In the genomic region with DNA sequence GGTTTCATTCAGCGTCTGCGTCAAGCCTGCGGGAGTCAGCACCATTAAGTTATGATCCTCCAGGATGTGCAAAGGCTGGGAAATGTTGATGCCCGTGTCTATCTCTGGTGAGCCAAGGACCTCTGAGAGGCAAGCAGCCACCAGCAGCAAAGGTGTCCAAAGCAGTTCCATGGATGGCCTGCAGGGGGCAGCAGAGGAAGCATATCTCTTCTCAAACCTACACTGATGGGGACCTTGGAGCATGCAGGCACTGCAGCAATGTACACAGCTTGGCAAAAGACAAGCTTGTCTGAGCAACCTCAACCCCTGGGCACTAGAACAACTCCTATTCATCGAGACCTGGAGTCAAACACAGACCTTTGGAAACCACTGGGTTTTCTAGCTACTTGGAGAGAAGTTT, we compare ENCODE assay signal across 9 mouse cellular contexts. TPM values are rescaled to one million over a fixed set of nuclear protein-coding genes. Genes with fewer than 3 reads are reported as not detected.
DNase-seq lines count a peak whose midpoint lies in the region; ATAC-seq and TF ChIP-seq lines count a peak whose summit lies in the region.
"Had no signal": no experiment of that assay in that cellular context is flagged by ENCODE, and none has a peak within 500 bp of the region (broad histone marks: within the 10 kb centered on the region; RNA-seq: fewer than 3 reads in every experiment).

No protein-coding gene starts in this region.

- no peak overlapping the region for H3K4me2 ChIP-seq in intestine, embryonic 15.5 days (replicated peaks)
- H3K4me2 ChIP-seq in stomach, postnatal 0 days (replicated peaks; ENCODE audit: low read depth) = no peak overlapping the region

- no peaks in the 10 kb centered on the region for H3K4me1 ChIP-seq in cortical plate, adult 2 months (ENCODE audit: control insufficient read depth, insufficient read depth, low read length)
- no peaks in the 10 kb centered on the region for H3K4me1 ChIP-seq in intestine, embryonic 15.5 days (replicated peaks)
- no peaks in the 10 kb centered on the region for H3K4me1 ChIP-seq in stomach, postnatal 0 days (replicated peaks; ENCODE audit: control insufficient read depth, insufficient read depth)
- H3K4me1 ChIP-seq: megakaryocyte, embryonic 14.5 days had no signal

- no peaks in the 10 kb centered on the region for H3K27me3 ChIP-seq in intestine, embryonic 15.5 days (replicated peaks)
- H3K27me3 ChIP-seq in stomach, postnatal 0 days (ENCODE audit: control insufficient read depth, insufficient read depth, low read length) = no peaks in the 10 kb centered on the region

- H3K9ac ChIP-seq in intestine, embryonic 15.5 days = no peak overlapping the region
- H3K9ac ChIP-seq in stomach, postnatal 0 days (ENCODE audit: low read length) = no peak overlapping the region

- no peaks in the 10 kb centered on the region for H3K9me3 ChIP-seq in intestine, embryonic 15.5 days
- H3K9me3 ChIP-seq in stomach, postnatal 0 days (ENCODE audit: control insufficient read depth, low read length) = no peaks in the 10 kb centered on the region
- H3K9me3 ChIP-seq: megakaryocyte, embryonic 14.5 days had no signal

- peak; percentile 47; the same call in 1 of the 2 replicates for ATAC-seq in intestine, embryonic 15.5 days
- ATAC-seq in megakaryocyte, adult 5-6 weeks (ENCODE audit: poor library complexity, severe bottlenecking) = 0 out of 2 replicates have a peak, but pooled peaks have one; percentile 36
- peak; percentile 55 for ATAC-seq in stomach, postnatal 0 days (ENCODE audit: low FRiP score, low TSS enrichment)

- TF ChIP-seq EP300 in stomach, postnatal 0 days (optimal IDR thresholded peaks at IDR 0.05) = no peak

- no peak overlapping the region for H3K27ac ChIP-seq in cortical plate, adult 2 months (ENCODE audit: insufficient read depth, low read length)
- no peak overlapping the region for H3K27ac ChIP-seq in intestine, embryonic 15.5 days
- H3K27ac ChIP-seq in stomach, postnatal 0 days (replicated peaks) = no peak overlapping the region

- TF ChIP-seq CTCF in cortical plate, adult 2 months (IDR thresholded peaks at IDR 0.05; ENCODE audit: extremely low read depth, insufficient read depth, low read length) = peak; percentile 87
- TF ChIP-seq CTCF in stomach, postnatal 0 days (IDR thresholded peaks at IDR 0.05; ENCODE audit: low read depth) = peak; percentile 88

- H3K4me3 ChIP-seq in cortical plate, adult 2 months (ENCODE audit: insufficient read depth, low read length) = no peak overlapping the region
- H3K4me3 ChIP-seq in intestine, embryonic 15.5 days (replicated peaks) = no peak overlapping the region
- no peak overlapping the region for H3K4me3 ChIP-seq in stomach, postnatal 0 days (ENCODE audit: low read depth, low read length)
- H3K4me3 ChIP-seq: megakaryocyte, embryonic 14.5 days had no signal

- DNase-seq in gastrocnemius, adult 18-20 months (ENCODE audit: low spot score) = peak; percentile 19
- no peak for DNase-seq in gastrocnemius, postnatal 25 days
- DNase-seq in adrenal gland, adult 2 months = peak; percentile 88
- peak; percentile 82 for DNase-seq in left cerebral cortex, adult 18-20 months (ENCODE audit: low spot score in 2 of 2)
- DNase-seq in stomach, postnatal 0 days (ENCODE audit: low spot score) = peak; percentile 83

- 42% methylated on average over 5 of the region's 5 CpGs for WGBS in intestine, embryonic 15.5 days
- WGBS in stomach, postnatal 0 days = 39% methylated on average over 5 of the region's 5 CpGs

- no peaks in the 10 kb centered on the region for H3K36me3 ChIP-seq in intestine, embryonic 15.5 days
- no peaks in the 10 kb centered on the region for H3K36me3 ChIP-seq in stomach, postnatal 0 days (ENCODE audit: control insufficient read depth, insufficient read depth, low read length)

- no peak for TF ChIP-seq POLR2A in cortical plate, adult 2 months (IDR thresholded peaks at IDR 0.05; ENCODE audit: extremely low read depth, insufficient read depth, low read length)

RNA-seq across cellular contexts. Expression of gene Acsm5, which starts 0.4 kb away (rescaled TPM):
- 1 to 10 TPM in 1 of 2 experiments, under 1 TPM in 1; 0.50 to 1.2 TPM for total RNA-seq in gastrocnemius, adult 18-20 months (2021)
- under 1 TPM; 0.18 to 0.78 TPM for total RNA-seq in gastrocnemius, postnatal 25 days (2021)
- total RNA-seq in adrenal gland, adult 2 months (2021) = 1 to 10 TPM; 2.9 to 4.4 TPM
- 0.82 and 1.2 TPM in 2 replicates for polyA plus RNA-seq in adrenal gland, adult 2 months (2012; rRNA removed)
- polyA plus RNA-seq in cortical plate, adult 2 months (2012; rRNA removed) = 0.11 and 0.29 TPM in 2 replicates
- not detected in 2 replicates for polyA plus RNA-seq in intestine, embryonic 15.5 days (2015; fragmentation: Nextera tagmentation; extraction: Ambion mirVana)
- 1 to 10 TPM in 1 of 2 experiments, under 1 TPM in 1; 0.73 to 1.5 TPM for total RNA-seq in left cerebral cortex, adult 18-20 months (2021)
- total RNA-seq in megakaryocyte, adult 5-6 weeks (2015) = not detected in 2 replicates
- total RNA-seq in megakaryocyte, adult 5-6 weeks (2017) = not detected in 2 replicates
- 0.27 and 0.33 TPM in 2 replicates for polyA plus RNA-seq in stomach, postnatal 0 days (2015; fragmentation: Nextera tagmentation; extraction: Ambion mirVana)

RNA-seq across cellular contexts. Expression of gene Pdilt, which starts 3.6 kb away (rescaled TPM):
- total RNA-seq in gastrocnemius, adult 18-20 months (2021) = not detected
- not detected for total RNA-seq in gastrocnemius, postnatal 25 days (2021)
- total RNA-seq in adrenal gland, adult 2 months (2021) = not detected
- polyA plus RNA-seq in adrenal gland, adult 2 months (2012; rRNA removed) = not detected in 2 replicates
- polyA plus RNA-seq in cortical plate, adult 2 months (2012; rRNA removed) = not detected in 2 replicates
- not detected in 2 replicates for polyA plus RNA-seq in intestine, embryonic 15.5 days (2015; fragmentation: Nextera tagmentation; extraction: Ambion mirVana)
- not detected for total RNA-seq in left cerebral cortex, adult 18-20 months (2021)
- total RNA-seq in megakaryocyte, adult 5-6 weeks (2015) = not detected in 2 replicates
- total RNA-seq in megakaryocyte, adult 5-6 weeks (2017) = not detected in 2 replicates
- polyA plus RNA-seq in stomach, postnatal 0 days (2015; fragmentation: Nextera tagmentation; extraction: Ambion mirVana) = not detected in 2 replicates

RNA-seq across cellular contexts. Expression of gene Acsm2, which starts 34.5 kb away (rescaled TPM):
- under 1 TPM in 1 of 2 experiments, not detected in 1; 0.48 TPM for total RNA-seq in gastrocnemius, adult 18-20 months (2021)
- total RNA-seq in gastrocnemius, postnatal 25 days (2021) = not detected
- total RNA-seq in adrenal gland, adult 2 months (2021) = under 1 TPM in 1 of 2 experiments, not detected in 1; 0.48 TPM
- not detected in 2 replicates for polyA plus RNA-seq in adrenal gland, adult 2 months (2012; rRNA removed)
- polyA plus RNA-seq in cortical plate, adult 2 months (2012; rRNA removed) = not detected in 2 replicates
- polyA plus RNA-seq in intestine, embryonic 15.5 days (2015; fragmentation: Nextera tagmentation; extraction: Ambion mirVana) = not detected in 2 replicates
- total RNA-seq in left cerebral cortex, adult 18-20 months (2021) = not detected
- total RNA-seq in megakaryocyte, adult 5-6 weeks (2015) = not detected in 2 replicates
- not detected in 2 replicates for total RNA-seq in megakaryocyte, adult 5-6 weeks (2017)
- polyA plus RNA-seq in stomach, postnatal 0 days (2015; fragmentation: Nextera tagmentation; extraction: Ambion mirVana) = not detected in 2 replicates

RNA-seq across cellular contexts. Expression of gene Umod, which starts 40.6 kb away (rescaled TPM):
- not detected for total RNA-seq in gastrocnemius, adult 18-20 months (2021)
- not detected for total RNA-seq in gastrocnemius, postnatal 25 days (2021)
- not detected for total RNA-seq in adrenal gland, adult 2 months (2021)
- polyA plus RNA-seq in adrenal gland, adult 2 months (2012; rRNA removed) = not detected in 2 replicates
- not detected in 2 replicates for polyA plus RNA-seq in cortical plate, adult 2 months (2012; rRNA removed)
- polyA plus RNA-seq in intestine, embryonic 15.5 days (2015; fragmentation: Nextera tagmentation; extraction: Ambion mirVana) = not detected in 2 replicates
- total RNA-seq in left cerebral cortex, adult 18-20 months (2021) = not detected
- not detected in 2 replicates for total RNA-seq in megakaryocyte, adult 5-6 weeks (2015)
- not detected in 2 replicates for total RNA-seq in megakaryocyte, adult 5-6 weeks (2017)
- polyA plus RNA-seq in stomach, postnatal 0 days (2015; fragmentation: Nextera tagmentation; extraction: Ambion mirVana) = not detected in 2 replicates
